ENCODE assay signal across 7 mouse cellular contexts in the genomic region with DNA sequence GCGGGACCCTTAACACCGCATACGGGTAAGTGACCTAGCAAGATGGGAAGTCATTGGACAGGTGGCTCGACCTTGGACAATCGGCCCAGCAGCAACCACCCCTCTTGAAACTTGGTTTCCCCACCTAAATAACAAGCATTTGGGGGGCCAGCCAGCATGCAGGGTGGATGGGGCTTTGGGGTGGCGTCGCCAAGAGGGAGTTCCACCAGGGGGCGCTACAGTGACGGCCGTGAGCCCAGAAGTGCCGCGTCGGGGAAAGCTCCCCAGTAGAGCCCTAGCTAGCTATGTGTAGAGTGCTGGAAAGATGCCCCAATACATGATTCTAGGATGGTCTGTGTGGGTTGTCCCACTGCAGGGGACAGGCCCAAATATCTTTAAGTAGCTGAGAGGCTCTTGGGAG. TPM values are rescaled to one million over a fixed set of nuclear protein-coding genes. Genes with fewer than 3 reads are reported as not detected.
DNase-seq lines count a peak whose midpoint lies in the region; ATAC-seq and TF ChIP-seq lines count a peak whose summit lies in the region.

No protein-coding gene starts in this region.

- DNase-seq in layer of hippocampus, postnatal 10 days (ENCODE audit: low spot score in 2 of 2): peak; percentile 75 to 76
- no peak for DNase-seq in layer of hippocampus, adult 9-10 months (ENCODE audit: low spot score)
- peak; percentile 71 for DNase-seq in G1E (ENCODE audit: low spot score)
- peak; percentile 79 to 87 for DNase-seq in adrenal gland, postnatal 36 days
- peak; percentile 74 for DNase-seq in lung, adult 2 months

- ATAC-seq in G1E (ENCODE audit: extremely low read depth, insufficient number of reproducible peaks, low FRiP score, poor library complexity, severe bottlenecking): 0 out of 2 replicates have a peak, but pooled peaks have one; percentile 34
- 0 out of 2 replicates have a peak, but pooled peaks have one; percentile 2 for ATAC-seq in heart, embryonic 15.5 days (replicated peaks; ENCODE audit: insufficient number of reproducible peaks, insufficient read depth, low FRiP score, low read depth)

- H3K27ac ChIP-seq in heart, embryonic 15.5 days: no peak overlapping the region
- no peak overlapping the region for H3K27ac ChIP-seq in testis, adult 2 months (ENCODE audit: control insufficient read depth, insufficient read depth, low read depth, low read length)

- peaks cover 63% of the 10 kb centered on the region for H3K27me3 ChIP-seq in G1E (ENCODE audit: insufficient read depth, low read length)
- peaks cover 40% of the 10 kb centered on the region for H3K27me3 ChIP-seq in heart, embryonic 15.5 days
- no peaks in the 10 kb centered on the region for H3K27me3 ChIP-seq in testis, adult 2 months (ENCODE audit: control insufficient read depth, insufficient read depth, low read length)

- H3K4me3 ChIP-seq in G1E (ENCODE audit: low read depth, low read length): no peak overlapping the region
- H3K4me3 ChIP-seq in heart, embryonic 15.5 days: no peak overlapping the region
- H3K4me3 ChIP-seq in lung, adult 2 months (replicated peaks; ENCODE audit: extremely low read depth, low read depth, low read length): no peak overlapping the region
- H3K4me3 ChIP-seq in testis, adult 2 months (ENCODE audit: control insufficient read depth, low read depth, low read length): peak overlapping the region; percentile 40; the same call in 1 of the 2 replicates

- H3K9me3 ChIP-seq in G1E (replicated peaks): no peaks in the 10 kb centered on the region
- no peaks in the 10 kb centered on the region for H3K9me3 ChIP-seq in heart, embryonic 15.5 days (replicated peaks)

- H3K36me3 ChIP-seq in G1E (replicated peaks): no peaks in the 10 kb centered on the region
- no peaks in the 10 kb centered on the region for H3K36me3 ChIP-seq in heart, embryonic 15.5 days
- no peaks in the 10 kb centered on the region for H3K36me3 ChIP-seq in testis, adult 2 months (ENCODE audit: control insufficient read depth, insufficient read depth, low read length)

- WGBS in heart, embryonic 15.5 days: 24% methylated on average over 13 of the region's 13 CpGs
- 27% methylated on average over 13 of the region's 13 CpGs for WGBS in lung, adult 2 months

- no peak overlapping the region for H3K4me2 ChIP-seq in heart, embryonic 15.5 days

- TF ChIP-seq POLR2A in lung, adult 2 months (IDR thresholded peaks at IDR 0.05; ENCODE audit: borderline replicate concordance, extremely low read depth, low read depth, low read length): no peak
- TF ChIP-seq POLR2A in testis, adult 2 months (IDR thresholded peaks at IDR 0.05; ENCODE audit: control insufficient read depth, low read depth, low read length): no peak

- H3K4me1 ChIP-seq in G1E (ENCODE audit: insufficient read depth, low read depth, low read length): peaks cover 22% of the 10 kb centered on the region
- no peaks in the 10 kb centered on the region for H3K4me1 ChIP-seq in heart, embryonic 15.5 days (replicated peaks)
- H3K4me1 ChIP-seq in lung, adult 2 months (ENCODE audit: control insufficient read depth, insufficient read depth, low read length): no peaks in the 10 kb centered on the region
- H3K4me1 ChIP-seq in testis, adult 2 months (ENCODE audit: control insufficient read depth, insufficient read depth, low read length): no peaks in the 10 kb centered on the region; the same call in 1 of the 2 replicates

- TF ChIP-seq CTCF in G1E (IDR thresholded peaks at IDR 0.05; ENCODE audit: low read depth, low read length): peak; percentile 50
- TF ChIP-seq CTCF in lung, adult 2 months (IDR thresholded peaks at IDR 0.05; ENCODE audit: insufficient read depth, low read length): peak; percentile 54
- peak; percentile 81; the same call in 1 of the 2 replicates for TF ChIP-seq CTCF in testis, adult 2 months (IDR thresholded peaks at IDR 0.05; ENCODE audit: control insufficient read depth, insufficient read depth, insufficient replicate concordance, low read depth, low read length)

- H3K9ac ChIP-seq in heart, embryonic 15.5 days: no peak overlapping the region

RNA-seq across cellular contexts. Expression of a gene that starts 7.0 kb away (rescaled TPM):
- under 1 TPM; 0.40 to 0.41 TPM for total RNA-seq in layer of hippocampus, postnatal 10 days (2021)
- total RNA-seq in G1E (2014; fragmentation: Nextera tagmentation): 2.6 and 2.9 TPM in 2 replicates
- total RNA-seq in G1E (2017): 3.9 and 5.0 TPM in 2 replicates
- polyA plus RNA-seq in G1E (2012): 2.4 and 3.4 TPM in 2 replicates
- 1 to 10 TPM; 1.4 to 1.5 TPM for total RNA-seq in adrenal gland, postnatal 36 days (2021)
- polyA plus RNA-seq in heart, embryonic 15.5 days (2015; fragmentation: Nextera tagmentation; extraction: Ambion mirVana): 0.82 and 1.7 TPM in 2 replicates
- 27.2 and 29.1 TPM in 2 replicates for polyA plus RNA-seq in lung, adult 2 months (2012; rRNA removed)
- 38.0 and 41.9 TPM in 2 replicates for polyA plus RNA-seq in testis, adult 2 months (2012; rRNA removed)

RNA-seq across cellular contexts. Expression of a gene that starts 19.6 kb away (rescaled TPM):
- total RNA-seq in layer of hippocampus, postnatal 10 days (2021): 10 to 100 TPM; 13.2 to 18.5 TPM
- total RNA-seq in G1E (2014; fragmentation: Nextera tagmentation): not detected in 2 replicates
- 0.06 TPM in 1 of 2 replicates, not detected in the other for total RNA-seq in G1E (2017)
- 0.03 and 0.15 TPM in 2 replicates for polyA plus RNA-seq in G1E (2012)
- total RNA-seq in adrenal gland, postnatal 36 days (2021): 100 to 1,000 TPM; 242 to 645 TPM
- 369 and 534 TPM in 2 replicates for polyA plus RNA-seq in heart, embryonic 15.5 days (2015; fragmentation: Nextera tagmentation; extraction: Ambion mirVana)
- polyA plus RNA-seq in lung, adult 2 months (2012; rRNA removed): 31.6 and 34.5 TPM in 2 replicates
- 41.7 and 45.9 TPM in 2 replicates for polyA plus RNA-seq in testis, adult 2 months (2012; rRNA removed)

RNA-seq across cellular contexts. Expression of a gene that starts 22.5 kb away (rescaled TPM):
- total RNA-seq in layer of hippocampus, postnatal 10 days (2021): not detected
- 2.1 and 6.4 TPM in 2 replicates for total RNA-seq in G1E (2014; fragmentation: Nextera tagmentation)
- total RNA-seq in G1E (2017): 3.2 and 3.8 TPM in 2 replicates
- polyA plus RNA-seq in G1E (2012): 18.7 and 22.1 TPM in 2 replicates
- 1 to 10 TPM in 1 of 2 experiments, under 1 TPM in 1; 0.43 to 2.6 TPM for total RNA-seq in adrenal gland, postnatal 36 days (2021)
- 0.45 and 0.82 TPM in 2 replicates for polyA plus RNA-seq in heart, embryonic 15.5 days (2015; fragmentation: Nextera tagmentation; extraction: Ambion mirVana)
- polyA plus RNA-seq in lung, adult 2 months (2012; rRNA removed): 5.1 and 6.1 TPM in 2 replicates
- 0.35 and 0.40 TPM in 2 replicates for polyA plus RNA-seq in testis, adult 2 months (2012; rRNA removed)

Comparison
In these comparisons a context has a peak if more than half of its experiments do, and no peak if none do; other contexts are left out.
1. RNA of a gene that starts 19.6 kb away (polyA plus RNA-seq): 369 to 534 TPM in heart, embryonic 15.5 days, 41.7 to 45.9 TPM in testis, adult 2 months and 31.6 to 34.5 TPM in lung, adult 2 months; 0.03 to 0.15 TPM in G1E; every median in the first group is over 10 times any median in the second.
2. Peak in every context shown above with its lines, with median percentiles within 50 percentile points of each other: CTCF ChIP-seq.